Mouse (Mus musculus): ENCODE measurements around the gene Ckmt1.

Ckmt1 gene

GRCm38 (mm10) chr2:121412843-121413386 lies 55.4 kb downstream of the Ckmt1 start:
- DNase-seq (ENCODE audit: low spot score in 2 of 2): no peak

Measured in frontal cortex, postnatal 25 days (tissue).